Mouse (Mus musculus): ENCODE results near the gene C2cd4c. TPM values are rescaled to one million over a fixed set of nuclear protein-coding genes. Genes with fewer than 3 reads are reported as not detected.

C2cd4c gene
- polyA plus RNA-seq, 1 experiment from 2014 or later = not detected

- no peak for ATAC-seq (replicated peaks; ENCODE audit: extremely low read depth, insufficient read depth, low FRiP score)
- H3K4me3 ChIP-seq (ENCODE audit: low read length) = no peak overlapping the region
- no peaks in the 10 kb centered on the region for H3K4me1 ChIP-seq (ENCODE audit: control insufficient read depth, insufficient read depth, low read length)
- no peak overlapping the region for H3K27ac ChIP-seq (ENCODE audit: low read length)
- no peaks in the 10 kb centered on the region for H3K36me3 ChIP-seq (ENCODE audit: control insufficient read depth, insufficient read depth)
- H3K9me3 ChIP-seq (replicated peaks; ENCODE audit: control insufficient read depth, low read length) = no peaks in the 10 kb centered on the region
- H3K9ac ChIP-seq (ENCODE audit: low read length) = no peak overlapping the region
- H3K27me3 ChIP-seq (ENCODE audit: control insufficient read depth, insufficient read depth, low read length) = peaks cover 19% of the 10 kb centered on the region
- WGBS = 61% methylated on average over 4 of the region's 4 CpGs
- no peak overlapping the region for H3K4me2 ChIP-seq (ENCODE audit: low read depth, low read length)
Observed at GRCm38 (mm10) chr10:79597936-79598230, 15.9 kb downstream of the C2cd4c start.

GRCm38 (mm10) chr10:79597051-79597935 lies 16.5 kb downstream of the C2cd4c start:
- Histone ChIP-seq H3K36me3 (ENCODE audit: control insufficient read depth, insufficient read depth) (no peaks in the 10 kb centered on the region), H3K27ac (ENCODE audit: low read length) (no peak overlapping the region), H3K9me3 (replicated peaks; ENCODE audit: control insufficient read depth, low read length) (no peaks in the 10 kb centered on the region), H3K4me3 (ENCODE audit: low read length) (no peak overlapping the region), H3K4me1 (ENCODE audit: control insufficient read depth, insufficient read depth, low read length) (no peaks in the 10 kb centered on the region), H3K9ac (ENCODE audit: low read length) (no peak overlapping the region), H3K4me2 (ENCODE audit: low read depth, low read length) (no peak overlapping the region), H3K27me3 (ENCODE audit: control insufficient read depth, insufficient read depth, low read length) (peaks cover 19% of the 10 kb centered on the region)
- ATAC-seq (replicated peaks; ENCODE audit: extremely low read depth, insufficient read depth, low FRiP score) = no peak
- 25% methylated on average over 13 of the region's 13 CpGs for WGBS

GRCm38 (mm10) chr10:79595590-79595929 lies 18.3 kb downstream of the C2cd4c start:
- ATAC-seq (replicated peaks; ENCODE audit: extremely low read depth, insufficient read depth, low FRiP score) = no peak
- peaks cover 19% of the 10 kb centered on the region for H3K27me3 ChIP-seq (ENCODE audit: control insufficient read depth, insufficient read depth, low read length)
- H3K4me2 ChIP-seq (ENCODE audit: low read depth, low read length) = no peak overlapping the region
- H3K4me3 ChIP-seq (ENCODE audit: low read length) = no peak overlapping the region
- no peaks in the 10 kb centered on the region for H3K9me3 ChIP-seq (replicated peaks; ENCODE audit: control insufficient read depth, low read length)
- H3K27ac ChIP-seq (ENCODE audit: low read length) = no peak overlapping the region
- H3K4me1 ChIP-seq (ENCODE audit: control insufficient read depth, insufficient read depth, low read length) = no peaks in the 10 kb centered on the region
- H3K9ac ChIP-seq (ENCODE audit: low read length) = no peak overlapping the region
- H3K36me3 ChIP-seq (ENCODE audit: control insufficient read depth, insufficient read depth) = no peaks in the 10 kb centered on the region
- WGBS = 61% methylated on average over 8 of the region's 8 CpGs

GRCm38 (mm10) chr10:79594872-79595589 lies 18.8 kb downstream of the C2cd4c start:
- H3K9ac ChIP-seq (ENCODE audit: low read length) = no peak overlapping the region
- WGBS = 14% methylated on average over 17 of the region's 17 CpGs
- ATAC-seq (replicated peaks; ENCODE audit: extremely low read depth, insufficient read depth, low FRiP score) = peak; percentile 76; the same call in 1 of the 2 replicates

GRCm38 (mm10) chr10:79594111-79594510 lies 19.7 kb downstream of the C2cd4c start:
- H3K4me2 ChIP-seq (ENCODE audit: low read depth, low read length) = no peak overlapping the region
- ATAC-seq (replicated peaks; ENCODE audit: extremely low read depth, insufficient read depth, low FRiP score) = no peak
- WGBS = 42% methylated on average over 6 of the region's 6 CpGs

More at GRCm38 (mm10) chr10:79594872-79595589, 18.8 kb downstream of the C2cd4c start:
- Histone ChIP-seq H3K4me2 (ENCODE audit: low read depth, low read length) (no peak overlapping the region), H3K27ac (ENCODE audit: low read length) (no peak overlapping the region), H3K4me3 (ENCODE audit: low read length) (no peak overlapping the region), H3K36me3 (ENCODE audit: control insufficient read depth, insufficient read depth) (no peaks in the 10 kb centered on the region), H3K4me1 (ENCODE audit: control insufficient read depth, insufficient read depth, low read length) (no peaks in the 10 kb centered on the region), H3K9me3 (replicated peaks; ENCODE audit: control insufficient read depth, low read length) (no peaks in the 10 kb centered on the region), H3K27me3 (ENCODE audit: control insufficient read depth, insufficient read depth, low read length) (peaks cover 19% of the 10 kb centered on the region)

GRCm38 (mm10) chr10:79590702-79591101 lies 23.1 kb downstream of the C2cd4c start:
- Histone ChIP-seq H3K9ac (ENCODE audit: low read length) (no peak overlapping the region), H3K4me2 (ENCODE audit: low read depth, low read length) (no peak overlapping the region), H3K36me3 (ENCODE audit: control insufficient read depth, insufficient read depth) (no peaks in the 10 kb centered on the region), H3K27me3 (ENCODE audit: control insufficient read depth, insufficient read depth, low read length) (peaks cover 9% of the 10 kb centered on the region), H3K27ac (ENCODE audit: low read length) (no peak overlapping the region), H3K4me1 (ENCODE audit: control insufficient read depth, insufficient read depth, low read length) (no peaks in the 10 kb centered on the region), H3K4me3 (ENCODE audit: low read length) (no peak overlapping the region), H3K9me3 (replicated peaks; ENCODE audit: control insufficient read depth, low read length) (no peaks in the 10 kb centered on the region)
- WGBS = 90% methylated on average over 1 of the region's 1 CpGs
- no peak for ATAC-seq (replicated peaks; ENCODE audit: extremely low read depth, insufficient read depth, low FRiP score)

More at GRCm38 (mm10) chr10:79594111-79594510, 19.7 kb downstream of the C2cd4c start:
- Histone ChIP-seq H3K9ac (ENCODE audit: low read length) (no peak overlapping the region), H3K27ac (ENCODE audit: low read length) (no peak overlapping the region), H3K4me3 (ENCODE audit: low read length) (no peak overlapping the region), H3K27me3 (ENCODE audit: control insufficient read depth, insufficient read depth, low read length) (peaks cover 19% of the 10 kb centered on the region), H3K4me1 (ENCODE audit: control insufficient read depth, insufficient read depth, low read length) (no peaks in the 10 kb centered on the region), H3K9me3 (replicated peaks; ENCODE audit: control insufficient read depth, low read length) (no peaks in the 10 kb centered on the region), H3K36me3 (ENCODE audit: control insufficient read depth, insufficient read depth) (no peaks in the 10 kb centered on the region)

- 52% methylated on average over 4 of the region's 4 CpGs for WGBS
- no peaks in the 10 kb centered on the region for H3K4me1 ChIP-seq (ENCODE audit: control insufficient read depth, insufficient read depth, low read length)
- no peak for ATAC-seq (replicated peaks; ENCODE audit: extremely low read depth, insufficient read depth, low FRiP score)
- H3K4me2 ChIP-seq (ENCODE audit: low read depth, low read length) = no peak overlapping the region
- H3K9ac ChIP-seq (ENCODE audit: low read length) = no peak overlapping the region
- H3K36me3 ChIP-seq (ENCODE audit: control insufficient read depth, insufficient read depth) = no peaks in the 10 kb centered on the region
- H3K4me3 ChIP-seq (ENCODE audit: low read length) = no peak overlapping the region
- no peaks in the 10 kb centered on the region for H3K27me3 ChIP-seq (ENCODE audit: control insufficient read depth, insufficient read depth, low read length)
- H3K27ac ChIP-seq (ENCODE audit: low read length) = no peak overlapping the region
- H3K9me3 ChIP-seq (replicated peaks; ENCODE audit: control insufficient read depth, low read length) = no peaks in the 10 kb centered on the region
Observed at GRCm38 (mm10) chr10:79587752-79588126, 26.1 kb downstream of the C2cd4c start.

- Histone ChIP-seq H3K36me3 (ENCODE audit: control insufficient read depth, insufficient read depth) (no peaks in the 10 kb centered on the region), H3K9me3 (replicated peaks; ENCODE audit: control insufficient read depth, low read length) (no peaks in the 10 kb centered on the region), H3K4me2 (ENCODE audit: low read depth, low read length) (no peak within 1 kb of the TSS), H3K27ac (ENCODE audit: low read length) (no peak within 1 kb of the TSS), H3K4me1 (ENCODE audit: control insufficient read depth, insufficient read depth, low read length) (no peaks in the 10 kb centered on the region), H3K9ac (ENCODE audit: low read length) (no peak within 1 kb of the TSS), H3K27me3 (ENCODE audit: control insufficient read depth, insufficient read depth, low read length) (no peaks in the 10 kb centered on the region), H3K4me3 (ENCODE audit: low read length) (no peak within 1 kb of the TSS)
- WGBS = 77% methylated on average over 5 of the region's 5 CpGs
- no peak for ATAC-seq (replicated peaks; ENCODE audit: extremely low read depth, insufficient read depth, low FRiP score)
Observed at GRCm38 (mm10) chr10:79587061-79587751, 26.6 kb downstream of the C2cd4c start, which contains the start of gene Theg. TSS of gene Theg (minus strand) at chr10:79587331.

GRCm38 (mm10) chr10:79586243-79586642 lies 27.6 kb downstream of the C2cd4c start:
- Histone ChIP-seq H3K36me3 (ENCODE audit: control insufficient read depth, insufficient read depth) (no peaks in the 10 kb centered on the region), H3K4me1 (ENCODE audit: control insufficient read depth, insufficient read depth, low read length) (no peaks in the 10 kb centered on the region), H3K4me2 (ENCODE audit: low read depth, low read length) (no peak overlapping the region), H3K27me3 (ENCODE audit: control insufficient read depth, insufficient read depth, low read length) (no peaks in the 10 kb centered on the region), H3K4me3 (ENCODE audit: low read length) (no peak overlapping the region), H3K27ac (ENCODE audit: low read length) (no peak overlapping the region), H3K9me3 (replicated peaks; ENCODE audit: control insufficient read depth, low read length) (no peaks in the 10 kb centered on the region), H3K9ac (ENCODE audit: low read length) (no peak overlapping the region)
- ATAC-seq (replicated peaks; ENCODE audit: extremely low read depth, insufficient read depth, low FRiP score) = no peak
- WGBS = 56% methylated on average over 8 of the region's 8 CpGs

Measured in heart, embryonic 16.5 days (tissue).